Comparison of ENCODE assay signal across 8 mouse cellular contexts in the genomic region with DNA sequence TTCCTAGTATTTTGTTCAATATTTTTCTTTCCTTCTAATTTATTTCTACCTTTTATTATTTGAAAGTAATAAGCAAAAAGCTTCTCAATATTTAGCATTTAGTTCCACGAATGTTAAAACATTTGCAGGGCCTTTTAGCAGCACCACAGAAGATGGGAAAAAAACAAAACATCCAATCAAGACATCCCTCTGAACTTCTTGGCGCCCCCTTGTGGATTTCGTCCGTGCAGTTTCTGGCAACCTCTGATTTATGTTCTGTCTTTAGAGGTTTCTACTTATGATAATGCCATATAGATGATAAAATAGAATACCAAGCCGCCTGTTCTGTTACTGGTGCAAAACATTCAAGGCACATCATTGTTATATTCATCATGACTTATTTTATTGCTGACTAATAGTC.
DNase-seq lines count a peak whose midpoint lies in the region; ATAC-seq and TF ChIP-seq lines count a peak whose summit lies in the region.

No protein-coding gene starts in this region.

- no peaks in the 10 kb centered on the region for H3K27me3 ChIP-seq in midbrain, postnatal 0 days (ENCODE audit: insufficient read depth, low read length)

- DNase-seq in heart, postnatal 14 days: peak; percentile 17 to 37
- DNase-seq in heart, adult 11 months: no peak
- peak; percentile 37 for DNase-seq in 3134 (ENCODE audit: extremely low read depth, insufficient read length, low spot score)
- peak; percentile 86 for DNase-seq in NIH3T3 (ENCODE audit: low read depth)
- DNase-seq in cerebellum, postnatal 36 days: peak; percentile 14 to 32
- peak; percentile 70 to 73 for DNase-seq in kidney, postnatal 4 days
- peak; percentile 32 for DNase-seq in midbrain, postnatal 0 days (ENCODE audit: low spot score)

- 10% methylated on average over 5 of the region's 5 CpGs for WGBS in midbrain, postnatal 0 days

- no peak overlapping the region for H3K27ac ChIP-seq in midbrain, postnatal 0 days (ENCODE audit: low read depth, low read length)

- H3K4me2 ChIP-seq in midbrain, postnatal 0 days (ENCODE audit: low read depth, low read length, poor library complexity, severe bottlenecking): no peak overlapping the region

- no peaks in the 10 kb centered on the region for H3K4me1 ChIP-seq in midbrain, postnatal 0 days (ENCODE audit: insufficient read depth, low read length)

- no peak overlapping the region for H3K9ac ChIP-seq in midbrain, postnatal 0 days (replicated peaks; ENCODE audit: low read length, poor library complexity, severe bottlenecking)

- H3K4me3 ChIP-seq in midbrain, postnatal 0 days (ENCODE audit: low read depth, low read length): no peak overlapping the region

- TF ChIP-seq CTCF in midbrain, postnatal 0 days (IDR thresholded peaks at IDR 0.05): peak; percentile 63

- H3K9me3 ChIP-seq in midbrain, postnatal 0 days (ENCODE audit: low read length): no peaks in the 10 kb centered on the region

- ATAC-seq in midbrain, postnatal 0 days (ENCODE audit: low FRiP score): no peak
- ATAC-seq in monocyte, adult 5-6 weeks (replicated peaks; ENCODE audit: insufficient number of reproducible peaks, low FRiP score, low TSS enrichment, poor library complexity, severe bottlenecking): no peak

- intact Hi-C loops in heart, postnatal 14 days (cut with DNase I): no loop called here

- no peaks in the 10 kb centered on the region for H3K36me3 ChIP-seq in midbrain, postnatal 0 days (ENCODE audit: insufficient read depth, low read length)
